Mouse (Mus musculus): Measurements from ENCODE around the gene Rubcn. TPM values are rescaled to one million over a fixed set of nuclear protein-coding genes. Genes with fewer than 3 reads are reported as not detected.
"Not testable (repeated sequence)": the region's sequence is repeated elsewhere in the genome, so short reads cannot be mapped to it uniquely, and the experiment has no call there.

The Rubcn gene
- 21.0 and 21.8 TPM in 2 replicates for polyA plus RNA-seq (2015; fragmentation: Nextera tagmentation; extraction: Ambion mirVana)

DNA sequence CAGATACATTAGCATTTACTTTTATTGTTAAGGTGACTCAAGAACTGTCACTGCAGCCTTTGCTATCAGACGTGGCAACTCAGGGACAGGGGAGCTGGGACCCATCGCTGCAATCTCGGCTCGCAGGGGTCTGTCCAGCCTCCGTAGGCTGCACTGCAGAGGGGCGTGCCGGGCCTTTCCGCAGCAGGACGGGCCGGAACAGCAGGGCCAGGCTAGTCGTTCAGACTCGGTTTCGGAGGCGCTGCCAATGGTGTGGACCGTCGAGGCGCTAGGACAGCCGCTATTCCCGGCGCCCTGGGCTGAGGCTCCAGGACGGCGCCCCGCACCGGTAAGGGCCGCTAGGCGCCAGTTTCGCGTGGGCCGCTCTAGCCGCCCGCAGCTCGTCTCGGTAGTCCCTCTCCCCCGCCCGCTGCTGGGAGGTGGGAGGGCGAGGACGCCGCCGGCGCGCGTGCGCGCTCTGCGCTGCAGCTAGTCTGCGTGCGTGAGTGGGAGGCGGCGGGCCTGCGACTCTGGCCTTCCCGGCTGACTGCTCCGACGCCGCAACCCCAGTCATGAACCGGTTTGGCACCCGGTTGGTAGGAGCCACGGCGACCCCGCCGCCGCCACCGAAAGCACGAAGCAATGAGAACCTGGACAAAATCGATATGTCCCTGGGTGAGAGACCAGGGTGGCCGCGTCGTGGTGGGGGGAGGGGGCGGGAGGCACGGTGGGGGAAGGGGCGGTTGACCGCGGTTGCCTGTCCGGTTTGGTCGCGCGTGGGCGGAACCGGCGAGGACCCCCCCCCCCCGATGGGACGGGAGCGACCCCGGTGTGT, at the start of gene Rubcn, which contains the start of gene Fyttd1:
TSS of gene Rubcn (minus strand) at position 424 of the 814 bp plus-strand sequence.
TSS of gene Fyttd1 (plus strand) at position 158 of the 814 bp plus-strand sequence.
- ATAC-seq (ENCODE audit: low read depth), result peak; percentile 98
- Histone ChIP-seq H3K36me3 (ENCODE audit: control insufficient read depth, insufficient read depth, low read length) (no peaks in the 10 kb centered on the region), H3K4me2 (ENCODE audit: low read depth, low read length) (peak within 1 kb of the TSS; percentile 88), H3K9me3 (ENCODE audit: control insufficient read depth, low read length) (no peaks in the 10 kb centered on the region), H3K9ac (ENCODE audit: low read length) (peak within 1 kb of the TSS; percentile 86), H3K4me3 (ENCODE audit: low read length) (peak within 1 kb of the TSS; percentile 91), H3K4me1 (replicated peaks; ENCODE audit: control insufficient read depth, insufficient read depth, low read length) (peaks cover 9% of the 10 kb centered on the region), H3K27me3 (ENCODE audit: control insufficient read depth, insufficient read depth, low read depth, low read length) (no peaks in the 10 kb centered on the region), H3K27ac (ENCODE audit: low read length) (peak within 1 kb of the TSS; percentile 86)
- WGBS, result under 1% methylated on average over 69 of the region's 83 CpGs

- H3K4me3 ChIP-seq (ENCODE audit: low read length), result no peak overlapping the region
- H3K9ac ChIP-seq (ENCODE audit: low read length), result no peak overlapping the region
- no peaks in the 10 kb centered on the region for H3K27me3 ChIP-seq (ENCODE audit: control insufficient read depth, insufficient read depth, low read depth, low read length)
- H3K27ac ChIP-seq (ENCODE audit: low read length), result no peak overlapping the region
- no peaks in the 10 kb centered on the region for H3K9me3 ChIP-seq (ENCODE audit: control insufficient read depth, low read length)
- 80% methylated on average over 8 of the region's 8 CpGs for WGBS
- no peaks in the 10 kb centered on the region for H3K4me1 ChIP-seq (replicated peaks; ENCODE audit: control insufficient read depth, insufficient read depth, low read length)
- ATAC-seq (ENCODE audit: low read depth), result no peak
- H3K36me3 ChIP-seq (ENCODE audit: control insufficient read depth, insufficient read depth, low read length), result 0 out of 2 replicates have a peak, but pooled peaks cover 6% of the 10 kb centered on the region
- H3K4me2 ChIP-seq (ENCODE audit: low read depth, low read length), result no peak overlapping the region
Observed at GRCm38 (mm10) chr16:32927044-32927443, 49.5 kb upstream of the Rubcn start.

- H3K4me3 ChIP-seq (ENCODE audit: low read length); H3K27ac ChIP-seq (ENCODE audit: low read length); H3K4me2 ChIP-seq (ENCODE audit: low read depth, low read length); H3K9me3 ChIP-seq (ENCODE audit: control insufficient read depth, low read length); ATAC-seq (ENCODE audit: low read depth); H3K27me3 ChIP-seq (ENCODE audit: control insufficient read depth, insufficient read depth, low read depth, low read length); H3K9ac ChIP-seq (ENCODE audit: low read length); H3K4me1 ChIP-seq (replicated peaks; ENCODE audit: control insufficient read depth, insufficient read depth, low read length); H3K36me3 ChIP-seq (ENCODE audit: control insufficient read depth, insufficient read depth, low read length): not testable (repeated sequence)
- 89% methylated on average over 9 of the region's 9 CpGs for WGBS
Observed at GRCm38 (mm10) chr16:32926629-32927028, 49.1 kb upstream of the Rubcn start.

- H3K9ac ChIP-seq (ENCODE audit: low read length), result no peak overlapping the region
- peak overlapping the region; percentile 56 for H3K4me2 ChIP-seq (ENCODE audit: low read depth, low read length)
Observed at GRCm38 (mm10) chr16:32915292-32916068, 37.9 kb upstream of the Rubcn start.

DNA sequence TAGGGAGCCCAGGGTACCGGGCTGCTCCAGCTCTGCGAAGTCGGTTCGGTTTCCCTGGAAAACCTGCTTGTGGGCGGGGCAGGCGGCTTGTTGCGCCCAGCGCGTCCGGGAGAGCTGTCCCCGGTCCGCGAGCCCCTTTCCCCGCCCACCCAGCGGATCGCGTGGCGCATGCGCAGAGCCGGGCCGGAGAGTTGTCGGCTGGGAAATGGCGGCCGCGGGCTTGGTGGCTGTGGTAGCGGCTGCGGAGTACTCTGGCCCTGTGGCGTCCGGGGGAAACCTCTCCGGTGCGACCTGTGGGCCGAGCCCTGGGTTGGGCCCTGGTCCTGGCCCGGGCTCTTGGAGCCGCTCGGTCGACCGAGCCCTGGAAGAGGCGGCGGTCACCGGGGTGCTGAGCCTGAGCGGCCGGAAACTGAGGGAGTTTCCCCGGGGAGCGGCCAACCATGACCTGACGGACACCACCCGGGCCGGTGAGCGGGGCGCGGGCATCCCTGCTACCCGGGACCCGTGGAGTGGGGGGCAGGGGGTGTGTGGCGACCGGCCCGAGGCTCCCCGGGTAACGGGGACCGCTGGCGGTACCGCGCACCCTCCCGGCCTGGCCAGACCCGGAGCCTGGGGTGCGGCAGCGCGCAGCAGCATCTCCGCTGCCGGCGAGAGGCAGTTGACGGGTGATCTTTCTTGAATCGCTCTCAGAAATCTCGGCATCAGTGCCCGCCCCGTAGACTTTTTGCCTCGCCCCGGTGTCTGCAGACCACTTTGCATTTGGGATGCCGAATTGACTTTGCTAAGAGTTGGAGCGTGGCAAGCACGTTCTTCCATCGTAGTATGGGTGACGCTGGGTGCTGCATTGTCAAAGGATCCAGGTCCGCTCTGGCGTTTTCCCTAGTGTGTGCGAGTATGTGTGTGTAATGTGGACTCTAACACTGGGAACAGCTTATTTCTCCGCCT, 36.6 kb upstream of the Rubcn start, which contains the start of gene Lrch3:
TSS of gene Lrch3 (plus strand) at position 164 of the 945 bp plus-strand sequence.
- Histone ChIP-seq H3K9ac (ENCODE audit: low read length) (peak within 1 kb of the TSS; percentile 94), H3K27ac (ENCODE audit: low read length) (peak within 1 kb of the TSS; percentile 83), H3K27me3 (ENCODE audit: control insufficient read depth, insufficient read depth, low read depth, low read length) (no peaks in the 10 kb centered on the region), H3K4me3 (ENCODE audit: low read length) (peak within 1 kb of the TSS; percentile 95), H3K9me3 (ENCODE audit: control insufficient read depth, low read length) (no peaks in the 10 kb centered on the region), H3K36me3 (ENCODE audit: control insufficient read depth, insufficient read depth, low read length) (peaks cover under 1% of the 10 kb centered on the region; the same call in 1 of the 2 replicates), H3K4me2 (ENCODE audit: low read depth, low read length) (peak within 1 kb of the TSS; percentile 81), H3K4me1 (replicated peaks; ENCODE audit: control insufficient read depth, insufficient read depth, low read length) (peaks cover 6% of the 10 kb centered on the region; the same call in 1 of the 2 replicates)
- ATAC-seq (ENCODE audit: low read depth), result peak; percentile 96
- under 1% methylated on average over 84 of the region's 85 CpGs for WGBS

More at GRCm38 (mm10) chr16:32915292-32916068, 37.9 kb upstream of the Rubcn start:
- Histone ChIP-seq H3K9me3 (ENCODE audit: control insufficient read depth, low read length) (no peaks in the 10 kb centered on the region), H3K27ac (ENCODE audit: low read length) (no peak overlapping the region), H3K4me3 (ENCODE audit: low read length) (peak overlapping the region; percentile 32), H3K4me1 (replicated peaks; ENCODE audit: control insufficient read depth, insufficient read depth, low read length) (peaks cover 6% of the 10 kb centered on the region; the same call in 1 of the 2 replicates), H3K27me3 (ENCODE audit: control insufficient read depth, insufficient read depth, low read depth, low read length) (no peaks in the 10 kb centered on the region), H3K36me3 (ENCODE audit: control insufficient read depth, insufficient read depth, low read length) (peaks cover 2% of the 10 kb centered on the region; the same call in 1 of the 2 replicates)
- no peak for ATAC-seq (ENCODE audit: low read depth)
- 61% methylated on average over 9 of the region's 9 CpGs for WGBS

DNA sequence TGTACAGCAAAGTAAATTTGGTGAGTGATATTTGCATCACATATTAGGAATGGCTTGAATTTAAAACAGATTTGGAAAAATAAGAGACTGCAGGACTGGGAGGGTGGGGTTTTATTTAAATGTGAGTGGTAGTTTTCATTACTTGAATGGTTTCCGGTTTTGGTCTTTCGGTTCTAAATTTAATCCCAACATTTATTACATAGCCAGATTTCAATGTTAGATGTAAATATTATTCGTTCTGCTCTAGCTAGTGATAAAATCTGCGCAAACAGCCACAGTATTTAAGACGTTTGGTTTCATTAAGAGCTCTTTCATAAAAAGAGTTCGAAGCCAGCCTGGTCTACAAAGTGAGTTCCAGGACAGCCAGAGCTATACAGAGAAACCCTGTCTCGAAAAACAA, 35.6 kb upstream of the Rubcn start:
- WGBS, result 50% methylated on average over 7 of the region's 7 CpGs
- H3K9ac ChIP-seq (ENCODE audit: low read length), result no peak overlapping the region
- no peak for ATAC-seq (ENCODE audit: low read depth)

GRCm38 (mm10) chr16:32906727-32907126, 29.2 kb upstream of the Rubcn start:
- peak overlapping the region; percentile 43 for H3K27ac ChIP-seq (ENCODE audit: low read length)
- H3K9ac ChIP-seq (ENCODE audit: low read length), result no peak overlapping the region
- H3K27me3 ChIP-seq (ENCODE audit: control insufficient read depth, insufficient read depth, low read depth, low read length), result no peaks in the 10 kb centered on the region
- H3K4me1 ChIP-seq (replicated peaks; ENCODE audit: control insufficient read depth, insufficient read depth, low read length), result no peaks in the 10 kb centered on the region
- H3K4me2 ChIP-seq (ENCODE audit: low read depth, low read length), result no peak overlapping the region
- no peaks in the 10 kb centered on the region for H3K9me3 ChIP-seq (ENCODE audit: control insufficient read depth, low read length)
- WGBS, result 55% methylated on average over 8 of the region's 8 CpGs
- ATAC-seq (ENCODE audit: low read depth), result peak; percentile 75
- peaks cover 9% of the 10 kb centered on the region; the same call in 1 of the 2 replicates for H3K36me3 ChIP-seq (ENCODE audit: control insufficient read depth, insufficient read depth, low read length)
- no peak overlapping the region for H3K4me3 ChIP-seq (ENCODE audit: low read length)

More for the DNA sequence above, 35.6 kb upstream of the Rubcn start:
- H3K27ac ChIP-seq (ENCODE audit: low read length), result no peak overlapping the region
- peaks cover under 1% of the 10 kb centered on the region; the same call in 1 of the 2 replicates for H3K36me3 ChIP-seq (ENCODE audit: control insufficient read depth, insufficient read depth, low read length)
- no peak overlapping the region for H3K4me3 ChIP-seq (ENCODE audit: low read length)
- peaks cover 6% of the 10 kb centered on the region; the same call in 1 of the 2 replicates for H3K4me1 ChIP-seq (replicated peaks; ENCODE audit: control insufficient read depth, insufficient read depth, low read length)
- no peaks in the 10 kb centered on the region for H3K9me3 ChIP-seq (ENCODE audit: control insufficient read depth, low read length)
- no peaks in the 10 kb centered on the region for H3K27me3 ChIP-seq (ENCODE audit: control insufficient read depth, insufficient read depth, low read depth, low read length)
- H3K4me2 ChIP-seq (ENCODE audit: low read depth, low read length), result peak overlapping the region; percentile 65

DNA sequence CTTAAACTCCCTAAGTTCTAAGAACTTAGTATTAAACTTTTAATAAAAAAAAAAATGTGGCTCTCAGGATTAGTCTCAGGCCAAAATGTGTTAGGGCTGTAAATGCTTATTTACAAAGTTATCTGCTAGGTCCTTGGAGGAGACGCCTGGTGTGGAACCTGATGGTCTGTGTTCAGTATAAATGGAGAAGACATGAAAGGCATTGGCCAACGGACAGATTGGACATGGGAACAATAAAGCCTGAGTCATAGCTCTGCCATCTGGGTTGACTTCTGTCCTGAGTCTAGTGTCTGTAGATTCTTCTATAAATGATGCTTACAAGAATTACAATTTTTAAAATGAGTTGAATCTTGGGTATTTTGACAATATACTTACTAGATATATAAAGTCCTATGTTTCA, 28.6 kb upstream of the Rubcn start:
- no peak overlapping the region for H3K9ac ChIP-seq (ENCODE audit: low read length)
- no peaks in the 10 kb centered on the region for H3K27me3 ChIP-seq (ENCODE audit: control insufficient read depth, insufficient read depth, low read depth, low read length)
- WGBS, result 73% methylated on average over 2 of the region's 2 CpGs
- H3K4me2 ChIP-seq (ENCODE audit: low read depth, low read length), result no peak overlapping the region
- no peak overlapping the region for H3K27ac ChIP-seq (ENCODE audit: low read length)
- H3K4me3 ChIP-seq (ENCODE audit: low read length), result no peak overlapping the region
- no peaks in the 10 kb centered on the region for H3K9me3 ChIP-seq (ENCODE audit: control insufficient read depth, low read length)
- H3K36me3 ChIP-seq (ENCODE audit: control insufficient read depth, insufficient read depth, low read length), result peaks cover 9% of the 10 kb centered on the region; the same call in 1 of the 2 replicates
- no peaks in the 10 kb centered on the region for H3K4me1 ChIP-seq (replicated peaks; ENCODE audit: control insufficient read depth, insufficient read depth, low read length)
- no peak for ATAC-seq (ENCODE audit: low read depth)
